Mouse (Mus musculus): Measurements from ENCODE around the gene Serpinb1a.

Gene Serpinb1a

GRCm38 (mm10) chr13:32799131-32799530 is 51.9 kb downstream of the Serpinb1a start:
- DNase-seq (ENCODE audit: low spot score in 2 of 2), result no peak

GRCm38 (mm10) chr13:32797085-32797484 is 53.9 kb downstream of the Serpinb1a start:
- no peak for DNase-seq (ENCODE audit: low spot score in 2 of 2)

GRCm38 (mm10) chr13:32795166-32795565 is 55.8 kb downstream of the Serpinb1a start:
- no peak for DNase-seq (ENCODE audit: low spot score in 2 of 2)

- DNase-seq (ENCODE audit: low spot score in 2 of 2), result no peak
These were observed 56.4 kb downstream of the Serpinb1a start for GRCm38 (mm10) chr13:32794619-32795018.
